Mouse (Mus musculus): ENCODE measurements around the gene Nup93.

GRCm38 (mm10) chr8:94340796-94341195 lies 126.4 kb downstream of the Nup93 start:
- TF ChIP-seq POLR2A (IDR thresholded peaks at IDR 0.05; ENCODE audit: insufficient read depth, low read length): no peak
- TF ChIP-seq CTCF (IDR thresholded peaks at IDR 0.05; ENCODE audit: low read depth, low read length): no peak

All from ES-Bruce4 (cell line).